Mouse (Mus musculus) lung, postnatal 36 days (tissue): ENCODE measurements around the gene 3110082I17Rik.

Experiments used
- DNase-seq: peaks from one replicate; pipeline ENCODE4 v3.0.0; 2022; ENCODE audit warnings: mixed read lengths

3110082I17Rik gene

GRCm38 (mm10) chr5:139417480-139417879, 42.8 kb downstream of the 3110082I17Rik start:
- DNase-seq = no peak

GRCm38 (mm10) chr5:139416942-139417341, 43.4 kb downstream of the 3110082I17Rik start:
- no peak for DNase-seq

DNA sequence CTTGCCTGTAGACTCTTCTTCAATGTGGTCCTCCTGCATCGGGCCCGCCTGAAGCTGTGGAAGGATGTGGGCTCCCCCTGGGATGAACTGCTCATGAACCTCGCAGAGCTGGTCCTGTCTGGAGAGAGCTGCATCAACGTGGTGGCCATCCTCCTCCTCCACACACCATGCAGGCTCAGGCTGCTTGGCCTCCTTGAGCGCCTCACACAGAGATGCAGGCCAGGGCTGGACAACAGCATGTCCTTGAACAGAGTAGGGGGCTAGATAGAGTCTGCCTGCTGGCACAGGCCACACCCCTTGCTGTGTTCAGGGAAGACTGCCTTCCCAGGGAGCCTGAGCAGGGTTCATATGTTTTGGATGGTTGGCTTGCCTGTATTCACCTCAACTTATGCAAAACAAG, 45.3 kb downstream of the 3110082I17Rik start:
- no peak for DNase-seq

DNA sequence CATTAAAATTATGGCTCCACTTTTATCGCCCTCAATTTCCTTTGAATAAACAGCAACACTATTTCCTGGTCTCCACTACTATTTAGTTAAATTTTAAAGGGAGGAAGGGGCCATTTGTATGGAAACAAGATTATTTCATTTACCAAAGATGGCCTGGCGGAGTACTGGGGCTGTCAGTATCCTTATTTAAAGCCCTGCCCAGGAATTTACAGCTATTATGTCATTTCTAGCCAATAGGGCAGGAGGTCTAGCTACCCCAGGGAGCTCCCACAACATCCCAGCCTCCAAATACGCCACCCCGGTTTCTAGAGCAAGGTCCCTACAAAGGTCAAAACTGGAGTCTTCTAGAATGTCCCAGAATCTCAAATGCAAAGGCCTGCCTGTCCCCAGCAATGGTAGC, 46.8 kb downstream of the 3110082I17Rik start:
- DNase-seq = no peak

DNA sequence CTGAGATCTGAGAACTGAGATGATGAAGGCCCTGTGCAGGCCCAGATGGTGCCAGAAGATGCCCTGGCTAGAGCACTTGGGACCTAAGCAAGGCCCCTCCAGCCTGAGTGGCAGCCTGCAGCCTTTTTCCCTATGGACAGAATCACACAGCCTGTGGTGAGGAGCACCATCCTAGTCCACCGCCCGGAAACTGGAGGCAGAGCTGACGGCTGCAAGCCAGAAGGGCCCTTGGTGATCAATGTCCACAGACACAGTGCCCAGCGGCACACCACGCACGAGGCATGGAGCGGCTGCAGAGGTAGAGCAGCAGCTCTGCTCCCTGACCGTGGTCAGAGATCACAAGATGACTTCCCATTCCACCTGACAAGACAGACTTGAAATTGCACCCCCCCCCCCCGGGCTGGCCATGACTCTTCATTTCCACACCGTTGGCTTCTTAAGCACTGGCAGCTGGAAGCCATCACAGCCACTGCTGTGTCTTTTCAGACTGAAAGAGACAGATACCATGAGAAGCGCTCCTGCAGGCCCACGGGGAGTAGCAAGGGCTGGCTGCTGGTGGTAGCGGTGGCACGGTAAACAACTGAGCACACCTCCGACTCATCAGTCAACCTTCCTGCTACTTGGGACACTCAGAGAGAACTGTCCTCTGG, 48.5 kb downstream of the 3110082I17Rik start:
- peak; percentile 57 for DNase-seq

DNA sequence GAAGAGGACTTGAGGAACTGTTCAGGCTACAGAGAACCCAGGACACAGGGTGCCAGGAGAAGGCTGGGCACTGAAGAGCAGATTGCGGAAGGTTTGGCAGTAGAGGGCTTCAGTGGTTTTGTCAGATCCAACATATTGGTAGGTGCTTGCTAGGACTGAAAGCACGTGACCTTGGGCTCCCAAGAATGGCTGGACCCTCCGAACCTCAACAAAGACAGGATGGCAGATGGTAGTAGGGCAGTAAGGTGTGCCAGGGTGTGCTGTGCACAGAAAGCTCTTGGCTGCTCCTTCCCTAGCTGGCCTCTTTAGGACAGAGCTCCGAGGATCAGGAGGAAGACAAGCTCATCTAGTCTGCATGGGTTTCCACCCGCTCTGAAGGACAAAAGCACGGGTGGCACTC, 49.2 kb downstream of the 3110082I17Rik start:
- DNase-seq = no peak

DNA sequence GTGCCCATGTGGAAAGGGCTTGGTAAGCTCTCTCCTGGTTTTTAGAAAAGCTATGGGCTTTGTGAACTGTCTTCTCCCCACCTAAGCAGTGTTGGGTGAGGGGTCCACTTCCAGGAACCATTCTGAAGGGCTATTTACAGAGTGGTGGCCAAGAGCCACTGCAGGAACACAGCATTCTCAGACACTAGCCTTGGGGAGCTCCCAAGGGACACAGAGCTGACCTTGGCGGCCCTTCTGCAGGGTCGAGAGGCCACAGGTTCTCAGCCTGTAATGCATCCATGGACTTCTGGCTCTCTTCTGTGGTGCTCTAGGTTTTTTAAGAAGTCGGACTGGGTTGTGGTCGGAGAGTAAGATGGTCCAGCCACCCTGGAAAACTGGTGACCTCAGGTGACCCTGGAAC, 50.3 kb downstream of the 3110082I17Rik start:
- DNase-seq = no peak

DNA sequence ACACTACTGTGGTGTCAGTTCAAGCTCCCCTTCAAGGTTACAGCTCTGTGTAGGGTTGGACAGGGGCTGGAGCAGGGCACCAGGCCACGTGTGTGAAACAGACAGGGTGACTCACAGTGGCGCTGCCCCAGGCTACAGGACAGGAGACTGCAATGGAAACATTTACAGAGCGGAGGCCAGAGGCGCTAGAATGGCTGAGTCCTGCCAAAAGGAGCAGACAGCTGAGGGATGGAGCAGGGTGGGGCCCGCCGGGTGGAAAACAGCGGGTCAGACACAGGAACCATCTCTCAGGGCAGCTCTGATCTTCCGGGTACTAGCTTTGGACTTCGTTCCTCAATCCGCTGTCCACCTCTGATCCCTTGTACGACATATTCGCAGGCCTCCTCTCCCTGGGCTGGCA, 50.9 kb downstream of the 3110082I17Rik start:
- DNase-seq = peak; percentile 85

GRCm38 (mm10) chr5:139408511-139408910, 51.8 kb downstream of the 3110082I17Rik start:
- peak; percentile 67 for DNase-seq

DNA sequence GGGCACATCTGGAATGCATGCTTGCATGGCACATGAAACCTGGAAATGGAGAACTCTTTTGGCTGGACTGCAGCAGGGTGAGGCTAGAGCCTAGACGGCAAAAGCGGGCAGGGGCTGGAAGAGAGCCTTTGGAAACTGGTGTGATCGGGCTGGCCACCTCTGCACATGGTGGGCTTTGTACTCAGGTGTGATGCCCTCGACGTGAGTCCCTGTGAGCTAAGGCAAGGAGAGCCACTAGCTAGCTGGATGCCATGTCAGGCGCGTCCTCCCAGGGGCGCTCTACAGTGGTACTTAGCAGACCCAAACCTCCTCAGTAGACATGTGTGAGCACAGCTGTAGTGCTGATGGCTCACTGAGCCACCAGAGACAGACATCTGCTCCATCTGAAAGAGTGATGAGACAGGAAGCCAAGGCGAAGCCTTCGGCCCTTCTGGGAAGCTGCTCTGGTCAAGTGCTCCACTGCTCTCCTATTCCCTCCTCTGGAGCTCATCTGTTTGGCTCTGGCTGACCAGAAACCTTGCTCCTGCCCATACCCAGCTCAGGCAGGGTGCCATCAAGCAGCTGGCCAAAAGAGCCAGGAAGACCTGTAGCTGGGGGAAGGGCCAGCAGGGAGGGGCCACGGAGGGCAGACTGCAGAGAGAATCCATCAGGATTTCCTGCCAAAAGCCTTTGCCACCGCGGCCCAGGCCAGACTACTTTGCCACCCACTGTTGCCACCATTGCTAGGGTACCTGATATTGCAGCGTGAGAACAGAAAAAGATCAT, 53.0 kb downstream of the 3110082I17Rik start:
- no peak for DNase-seq

GRCm38 (mm10) chr5:139405953-139406352, 54.4 kb downstream of the 3110082I17Rik start:
- DNase-seq = peak; percentile 54

- no peak for DNase-seq
Measured at GRCm38 (mm10) chr5:139405478-139405877, 54.8 kb downstream of the 3110082I17Rik start.

DNA sequence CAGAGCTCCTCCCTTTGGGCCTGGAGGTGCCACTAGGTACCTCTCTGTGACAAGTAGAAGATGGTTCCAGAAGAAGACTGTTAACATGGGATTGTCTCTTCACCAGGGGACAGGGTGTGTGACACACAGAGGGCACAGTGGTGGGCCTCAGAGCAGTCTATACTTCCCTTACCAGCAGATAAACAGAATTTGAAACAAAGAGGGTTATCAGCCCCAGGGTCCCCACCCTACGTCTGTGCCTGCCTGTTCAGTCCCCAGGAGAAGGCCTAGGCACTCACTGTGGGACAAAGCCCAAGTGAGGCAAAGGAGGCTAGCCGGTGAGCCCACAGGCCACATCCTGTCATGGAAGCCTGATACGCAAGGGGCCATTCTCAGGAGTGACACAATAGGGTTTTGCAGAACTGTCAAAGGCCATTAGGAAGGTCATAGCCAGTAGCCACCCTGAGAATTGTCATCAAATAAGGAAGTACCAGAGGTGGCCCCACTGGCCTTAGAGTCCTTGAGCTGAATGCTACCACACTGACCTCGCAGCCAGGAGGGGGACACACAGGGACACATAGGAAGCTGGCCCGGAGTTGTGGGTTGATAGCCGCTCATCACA, 55.4 kb downstream of the 3110082I17Rik start, which contains the start of gene C130050O18Rik:
TSS of gene C130050O18Rik (plus strand) at position 480 of the 601 bp plus-strand sequence.
- DNase-seq = peak; percentile 72

DNA sequence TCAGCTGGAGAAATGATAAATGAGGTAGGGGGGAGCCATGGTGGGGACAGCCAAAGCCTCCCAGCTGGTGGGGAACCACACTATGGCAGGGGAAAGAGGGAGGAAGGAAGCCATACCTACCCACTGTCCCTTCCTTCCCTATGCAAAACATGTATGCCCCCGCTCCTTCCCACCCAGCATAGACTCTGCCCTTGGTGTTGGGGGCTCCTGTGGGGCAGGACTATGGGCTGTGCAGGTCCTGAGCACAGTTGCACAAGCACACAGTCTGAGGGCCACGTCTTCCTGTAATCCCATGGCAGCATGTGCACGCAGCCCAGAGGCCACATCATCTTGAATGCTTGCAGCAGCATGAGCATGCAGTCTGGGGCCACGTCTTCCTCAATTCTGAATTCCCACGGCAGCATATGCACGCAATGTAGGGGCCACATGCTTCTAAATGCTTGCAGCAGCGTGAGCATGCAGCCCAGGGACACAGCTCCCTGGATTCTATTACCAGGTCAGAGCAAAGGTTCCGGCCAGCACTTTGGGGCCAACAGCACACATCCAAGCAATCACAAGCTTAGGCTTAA, 56.6 kb downstream of the 3110082I17Rik start:
- no peak for DNase-seq

DNA sequence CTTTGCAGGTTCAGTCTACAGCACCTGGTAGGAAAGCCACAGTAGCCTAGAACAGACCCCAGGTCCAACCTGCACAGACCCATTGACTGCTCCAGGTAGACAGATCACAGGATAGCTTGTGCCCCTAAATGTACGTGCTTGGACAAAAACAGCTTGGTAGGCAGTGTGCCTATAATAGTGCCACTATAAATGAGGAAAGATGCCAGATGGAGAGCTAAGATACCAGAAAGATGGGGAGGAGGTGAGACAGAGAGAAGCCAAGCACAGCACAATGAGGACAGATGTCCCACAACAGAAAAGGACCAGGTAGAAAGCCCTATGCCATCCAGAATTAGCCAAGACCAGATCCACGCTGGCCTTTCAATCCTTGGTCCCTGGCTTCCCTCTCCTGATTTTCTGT, 58.2 kb downstream of the 3110082I17Rik start:
- no peak for DNase-seq

DNA sequence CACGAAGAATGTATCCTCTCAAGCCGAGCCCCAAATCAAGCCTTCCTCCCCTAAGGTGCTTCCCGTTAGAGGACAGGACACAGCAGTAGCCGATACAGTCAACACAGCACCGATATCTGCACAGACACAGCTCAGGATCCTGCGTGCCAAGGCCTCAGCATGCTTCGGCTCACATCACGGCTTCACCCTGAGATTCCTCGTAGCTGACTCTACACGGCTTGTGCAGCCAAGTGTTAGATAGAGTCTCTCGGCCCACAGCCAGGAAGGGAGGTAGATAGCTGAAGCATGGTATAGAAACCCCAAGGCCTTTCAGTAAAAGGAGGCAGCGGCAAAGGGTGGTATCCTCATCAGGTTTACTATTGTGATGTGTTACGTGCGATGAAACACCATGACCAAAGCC, 60.3 kb downstream of the 3110082I17Rik start:
- peak; percentile 43 for DNase-seq

- DNase-seq = no peak
Measured at GRCm38 (mm10) chr5:139398786-139399185, 61.5 kb downstream of the 3110082I17Rik start.

DNA sequence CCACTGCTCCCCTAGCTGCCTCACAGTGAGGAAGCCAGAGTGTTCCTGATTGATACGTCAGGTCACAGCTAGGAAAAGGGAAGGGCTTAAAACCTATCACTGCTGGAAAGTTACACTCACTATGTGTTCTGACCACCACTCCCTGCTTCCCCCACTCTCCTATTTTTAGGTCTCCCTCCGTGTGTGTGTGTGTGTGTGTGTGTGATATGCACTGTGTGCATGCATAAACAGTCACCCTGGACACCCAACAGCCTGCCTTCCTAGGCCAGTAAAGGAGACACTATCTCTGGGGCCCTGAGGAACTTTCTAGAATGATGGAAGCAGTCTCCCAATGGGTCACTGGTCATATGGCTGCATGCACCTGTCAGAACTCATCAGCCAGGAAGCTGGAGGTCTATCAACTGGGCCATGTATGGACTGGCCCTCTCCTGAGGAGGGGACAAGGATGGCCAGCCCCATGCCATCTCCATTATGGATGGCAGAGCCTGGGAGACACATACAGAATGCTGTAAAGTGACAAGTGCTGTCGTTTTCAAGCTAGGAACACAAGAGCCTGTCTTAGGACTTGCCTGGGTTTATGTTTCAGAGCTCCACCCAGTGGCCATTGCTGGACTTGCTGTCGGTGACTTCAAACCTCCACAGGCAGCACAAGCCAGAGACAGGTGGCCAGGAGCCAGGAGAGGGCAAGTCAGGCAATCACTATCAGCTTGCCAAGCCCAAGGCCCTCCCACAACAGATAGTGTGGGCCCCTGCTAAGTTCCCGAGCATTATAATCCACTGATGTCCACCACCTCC, 62.2 kb downstream of the 3110082I17Rik start:
- peak; percentile 98 for DNase-seq

GRCm38 (mm10) chr5:139397359-139397916, 62.9 kb downstream of the 3110082I17Rik start:
- DNase-seq = no peak

DNA sequence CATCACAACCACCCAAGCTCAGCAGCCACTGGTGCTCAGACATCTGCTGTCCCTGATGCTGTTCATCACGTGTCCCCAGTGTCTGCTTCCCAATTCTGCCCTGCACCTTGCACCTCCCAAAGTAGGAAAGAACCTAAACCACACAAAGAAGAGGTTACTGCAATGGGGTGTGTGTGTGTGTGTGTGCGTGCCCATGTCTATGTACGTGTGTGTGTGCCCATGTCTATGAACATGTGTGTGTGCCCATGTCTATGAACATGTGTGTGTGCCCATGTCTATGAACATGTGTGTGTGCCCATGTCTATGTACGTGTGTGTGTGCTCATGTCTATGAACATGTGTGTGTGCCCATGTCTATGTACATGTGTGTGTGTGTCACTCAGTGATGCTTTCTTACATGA, 64.8 kb downstream of the 3110082I17Rik start:
- DNase-seq = no peak

DNA sequence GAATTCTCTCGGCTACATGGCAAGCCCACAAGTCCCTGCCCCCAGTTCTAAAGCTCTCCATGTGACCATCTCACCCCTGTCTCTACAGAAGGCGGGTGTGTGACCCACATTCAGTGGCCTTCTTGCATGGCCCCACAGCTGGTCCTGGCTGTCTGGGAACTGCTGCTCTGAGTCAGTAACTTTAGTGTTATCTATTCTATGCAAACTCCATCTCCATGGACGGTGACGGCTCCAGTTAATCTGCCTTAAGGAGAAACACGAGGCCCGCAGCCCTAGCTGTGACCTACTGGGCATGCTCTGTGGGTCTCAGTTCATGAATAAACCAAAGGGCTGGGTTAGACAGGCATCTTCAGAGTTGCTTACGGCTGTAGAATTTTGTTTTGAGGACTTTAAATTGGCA, 65.9 kb downstream of the 3110082I17Rik start:
- no peak for DNase-seq

DNA sequence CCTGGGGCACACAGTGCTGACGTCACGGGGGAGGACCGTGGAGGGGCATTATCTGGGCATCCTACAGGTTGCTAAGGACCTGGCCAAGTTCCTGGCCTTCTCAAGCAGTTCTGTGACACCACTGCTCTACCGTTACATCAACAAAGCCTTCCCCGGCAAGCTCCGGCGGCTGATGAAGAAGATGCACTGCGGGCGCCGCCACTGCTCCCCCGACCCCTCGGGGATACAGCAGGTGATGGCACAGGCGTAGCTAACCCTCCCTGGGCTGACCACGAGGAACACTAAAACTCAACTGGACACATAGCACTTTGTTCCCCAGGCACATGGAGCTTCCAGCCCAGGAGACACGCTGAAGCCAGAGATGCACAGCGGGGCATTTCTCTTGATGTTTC, 67.1 kb downstream of the 3110082I17Rik start:
- no peak for DNase-seq
